Mouse (Mus musculus) mouse embryonic stem cell (cell line): ENCODE results near the gene Foxd1.

Experiments used
- in situ Hi-C, 2 experiments: fragments of 300-500 bp; cut with MboI; formaldehyde crosslinking; loops; 1 replicate in 1 of 2; 3 replicates in 1 of 2; pipeline ENCODE4 v1.14.3; 2019 to 2020; ENCODE audit warnings: low sequenced_read_pairs in 2 of 2, low pct_unique_long_range_greater_than_20kb in 1 of 2, mixed read lengths in 1 of 2; ENCODE audit not compliant: unreplicated experiment in 1 of 2

Foxd1 gene

GRCm38 (mm10) chr13:98354090-98354801, at the start of gene Foxd1:
Foxd1 (plus strand) TSS chr13:98354242.
- in situ Hi-C loops = no loop called here

- in situ Hi-C loops = no loop called here
Observed at GRCm38 (mm10) chr13:98305257-98305656, 48.8 kb upstream of the Foxd1 start.

GRCm38 (mm10) chr13:98306393-98306792, 47.6 kb upstream of the Foxd1 start:
- in situ Hi-C loops = no loop called here

GRCm38 (mm10) chr13:98306852-98307475, 47.1 kb upstream of the Foxd1 start:
- in situ Hi-C loops = no loop called here

GRCm38 (mm10) chr13:98308004-98308403, 46.0 kb upstream of the Foxd1 start:
- in situ Hi-C loops = no loop called here

- in situ Hi-C loops = no loop called here
Observed at GRCm38 (mm10) chr13:98308724-98309123, 45.3 kb upstream of the Foxd1 start.

GRCm38 (mm10) chr13:98311597-98311996, 42.4 kb upstream of the Foxd1 start:
- in situ Hi-C loops = no loop called here

GRCm38 (mm10) chr13:98313631-98314030, 40.4 kb upstream of the Foxd1 start:
- in situ Hi-C loops = no loop called here

GRCm38 (mm10) chr13:98315124-98315523, 38.9 kb upstream of the Foxd1 start:
- in situ Hi-C loops = no loop called here

- in situ Hi-C loops = no loop called here
Observed at GRCm38 (mm10) chr13:98316140-98316479, 37.9 kb upstream of the Foxd1 start.

- in situ Hi-C loops = no loop called here
Observed at GRCm38 (mm10) chr13:98316480-98317245, 37.4 kb upstream of the Foxd1 start, which contains the start of gene Btf3. Btf3 (minus strand) TSS chr13:98317006.

- in situ Hi-C loops = no loop called here
Observed at GRCm38 (mm10) chr13:98317246-98317677, 36.8 kb upstream of the Foxd1 start.

- in situ Hi-C loops = no loop called here
Observed at GRCm38 (mm10) chr13:98317911-98318310, 36.1 kb upstream of the Foxd1 start.

- in situ Hi-C loops = no loop called here
Observed at GRCm38 (mm10) chr13:98325034-98325433, 29.0 kb upstream of the Foxd1 start.

- in situ Hi-C loops = no loop called here
Observed at GRCm38 (mm10) chr13:98332106-98332505, 21.9 kb upstream of the Foxd1 start.

- in situ Hi-C loops = no loop called here
Observed at GRCm38 (mm10) chr13:98336205-98336604, 17.8 kb upstream of the Foxd1 start.

GRCm38 (mm10) chr13:98340506-98340905, 13.5 kb upstream of the Foxd1 start:
- in situ Hi-C loops = no loop called here

GRCm38 (mm10) chr13:98349491-98349890, 4.6 kb upstream of the Foxd1 start:
- in situ Hi-C loops = no loop called here

GRCm38 (mm10) chr13:98351527-98351926, 2.5 kb upstream of the Foxd1 start:
- in situ Hi-C loops = no loop called here
